Mouse (Mus musculus) spleen, postnatal 0 days (tissue): Measurements from ENCODE around the gene Cdc42. TPM values are rescaled to one million over a fixed set of nuclear protein-coding genes. Genes with fewer than 3 reads are reported as not detected.

Experiments
- polyA plus RNA-seq: library from polyadenylated mRNA; unstranded; fragments of >200 nt; fragmentation: Nextera tagmentation; extraction: Ambion mirVana; gene quantifications from 2 replicates; pipeline ENCODE4 v1.2.1, GENCODE M21; 2015

Gene Cdc42
- polyA plus RNA-seq = 314 and 362 TPM in 2 replicates

GRCm38 (mm10) chr4:137357517-137358254, at the start of gene Cdc42:
Gene Cdc42, minus strand, starts transcription at chr4:137357720.

GRCm38 (mm10) chr4:137277166-137277513, 80.4 kb downstream of the Cdc42 start, which contains the start of gene Wnt4:
Gene Wnt4, plus strand, starts transcription at chr4:137277489.

Other genes starting within 250 kb of the Cdc42 start
- gene Wnt4, start 80.2 kb downstream of the Cdc42 start, polyA plus RNA-seq = 0.18 and 0.24 TPM in 2 replicates
- not detected in 2 replicates for gene Cela3a, start 52.1 kb upstream of the Cdc42 start, polyA plus RNA-seq
- 21.7 and 60.5 TPM in 2 replicates for gene Cela3b, start 72.8 kb upstream of the Cdc42 start, polyA plus RNA-seq
- not detected in 2 replicates for gene 1700013G24Rik, start 95.6 kb upstream of the Cdc42 start, polyA plus RNA-seq
- gene Hspg2, start 111.0 kb upstream of the Cdc42 start, polyA plus RNA-seq = 8.8 and 10.3 TPM in 2 replicates
- gene Ldlrad2, start 216.8 kb upstream of the Cdc42 start, polyA plus RNA-seq = not detected in 2 replicates
- 37.9 and 42.3 TPM in 2 replicates for gene Usp48, start 236.0 kb upstream of the Cdc42 start, polyA plus RNA-seq